Mouse (Mus musculus) intestine, embryonic 14.5 days (tissue): ENCODE results near the gene Trim67. TPM values are rescaled to one million over a fixed set of nuclear protein-coding genes. Genes with fewer than 3 reads are reported as not detected.
"Not testable (repeated sequence)": the region's sequence is repeated elsewhere in the genome, so short reads cannot be mapped to it uniquely, and the experiment has no call there.

ENCODE experiments used
- ATAC-seq: fragments of 200-750 bp; cut with Nextera tagmentation; replicated peaks from 2 replicates; pipeline ENCODE4 v1.8.0; 2017; ENCODE audit warnings: low read depth, moderate number of reproducible peaks, moderate TSS enrichment, moderate library complexity; ENCODE audit not compliant: low FRiP score, low TSS enrichment
- DNase-seq: peaks from one replicate; pipeline ENCODE4 v3.0.0-alpha.2; 2018; ENCODE audit warnings: low spot score
- H3K27ac ChIP-seq: fragments of 300-500 bp; sonication (generic); 2 replicates; pipeline ENCODE4 v1.5.1; 2014; ENCODE audit warnings: low read depth, mild to moderate bottlenecking, control low read depth
- H3K27me3 ChIP-seq: fragments of 300-500 bp; sonication (generic); replicated peaks from 2 replicates; pipeline ENCODE4 v1.6.1; 2014; ENCODE audit warnings: low read length, control low read depth; ENCODE audit not compliant: control insufficient read depth, insufficient read depth
- H3K36me3 ChIP-seq: fragments of 300-500 bp; sonication (generic); 2 replicates; pipeline ENCODE4 v1.6.1; 2014; ENCODE audit warnings: low read length, control low read depth; ENCODE audit not compliant: control insufficient read depth, insufficient read depth
- H3K4me1 ChIP-seq: fragments of 300-500 bp; sonication (generic); replicated peaks from 2 replicates; pipeline ENCODE4 v1.6.1; 2014; ENCODE audit warnings: low read length, control low read depth, mixed read lengths; ENCODE audit not compliant: control insufficient read depth, insufficient read depth
- H3K4me2 ChIP-seq: fragments of 300-500 bp; sonication (generic); 2 replicates; pipeline ENCODE4 v1.6.1; 2014; ENCODE audit warnings: low read length
- H3K4me3 ChIP-seq: fragments of 300-500 bp; sonication (generic); 2 replicates; pipeline ENCODE4 v1.5.1; 2014; ENCODE audit warnings: low read depth, low read length, control low read depth, mixed read lengths
- H3K9ac ChIP-seq: fragments of 300-500 bp; sonication (generic); 2 replicates; pipeline ENCODE4 v1.6.1; 2014; ENCODE audit warnings: mild to moderate bottlenecking, low read length
- H3K9me3 ChIP-seq: fragments of 300-500 bp; sonication (generic); 2 replicates; pipeline ENCODE4 v1.6.1; 2016; ENCODE audit warnings: low read length, control low read depth; ENCODE audit not compliant: control insufficient read depth
- WGBS: fragments of 180-500 bp; shearing (Covaris S2); extraction: QIAGEN DNeasy Blood & Tissue Kit; methylation state at CpG from one replicate; pipeline ENCODE4 v1.1.7; 2014; 5-methylcytosine and 5-hydroxymethylcytosine counted together
- polyA plus RNA-seq: library from polyadenylated mRNA; unstranded; fragments of >200 nt; fragmentation: Nextera tagmentation; extraction: Ambion mirVana; gene quantifications from 2 replicates; pipeline ENCODE4 v1.2.1, GENCODE M21; 2014

Trim67 gene
- polyA plus RNA-seq, 1 experiment from 2014 or later: 1.2 TPM

DNA sequence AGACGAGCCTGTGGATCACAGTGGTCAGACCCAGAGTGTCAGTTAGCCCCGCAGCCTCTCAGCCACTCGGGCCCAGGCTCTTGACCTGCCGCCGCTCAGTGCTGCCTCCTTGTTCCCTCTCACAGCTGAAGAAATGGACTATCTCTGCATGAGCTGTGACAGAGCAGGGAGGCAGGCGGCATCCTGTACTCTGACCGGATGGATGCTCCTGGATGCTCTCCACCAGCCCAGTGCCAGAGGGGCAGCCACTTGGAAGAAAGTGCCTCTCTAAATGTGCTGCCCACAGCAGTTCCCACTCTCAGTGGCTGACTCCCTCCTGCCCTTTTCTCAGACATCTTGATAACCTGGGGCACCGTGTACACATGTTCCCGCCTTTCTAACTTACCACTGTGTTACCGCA, 48.9 kb downstream of the Trim67 start:
- DNase-seq: no peak
- WGBS: 88% methylated on average over 10 of the region's 10 CpGs

DNA sequence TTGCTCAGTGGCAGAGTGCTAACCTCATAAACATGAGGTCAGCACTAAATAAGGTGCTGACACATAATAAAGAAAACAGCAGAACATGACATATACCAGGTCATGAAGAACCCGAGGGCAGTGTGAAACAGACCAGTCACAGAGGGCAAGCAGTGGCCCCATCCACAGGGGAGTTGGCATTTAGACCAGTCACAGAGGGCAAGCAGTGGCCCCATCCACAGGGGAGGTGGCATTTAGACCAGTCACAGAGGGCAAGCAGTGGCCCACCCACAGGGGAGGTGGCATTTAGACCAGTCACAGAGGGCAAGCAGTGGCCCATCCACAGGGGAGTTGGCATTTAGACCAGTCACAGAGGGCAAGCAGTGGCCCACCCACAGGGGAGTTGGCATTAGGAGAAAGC, 50.0 kb downstream of the Trim67 start:
- H3K36me3 ChIP-seq: peaks cover 53% of the 10 kb centered on the region

More for the DNA sequence above, 48.9 kb downstream of the Trim67 start:
- no peak overlapping the region for H3K27ac ChIP-seq
- H3K27me3 ChIP-seq: no peaks in the 10 kb centered on the region
- H3K4me2 ChIP-seq: no peak overlapping the region
- no peak for ATAC-seq
- H3K4me1 ChIP-seq: no peaks in the 10 kb centered on the region
- H3K9ac ChIP-seq: no peak overlapping the region
- no peaks in the 10 kb centered on the region for H3K9me3 ChIP-seq
- H3K36me3 ChIP-seq: peaks cover 54% of the 10 kb centered on the region
- no peak overlapping the region for H3K4me3 ChIP-seq

DNA sequence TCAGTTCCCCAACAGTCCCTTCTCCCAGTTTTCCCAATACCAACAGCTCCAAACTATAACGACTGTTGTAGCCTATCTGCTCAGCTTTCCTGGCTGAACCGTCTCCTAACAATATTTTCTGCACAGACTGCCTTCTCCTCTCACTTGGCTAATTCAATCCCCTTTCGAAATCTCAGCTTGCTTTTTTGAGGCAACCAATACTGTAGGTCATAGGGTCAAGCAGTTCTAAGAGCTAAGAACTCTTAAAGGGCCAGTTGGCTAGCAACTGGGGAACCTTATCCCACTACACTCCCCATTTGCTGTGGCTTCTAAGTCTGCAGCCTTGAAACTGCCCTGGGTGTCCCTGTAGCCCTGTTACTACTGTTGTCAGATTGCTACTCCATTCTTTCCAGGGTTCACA, 52.2 kb downstream of the Trim67 start:
- Histone ChIP-seq H3K27me3 (no peaks in the 10 kb centered on the region), H3K9ac (no peak overlapping the region), H3K36me3 (peaks cover 31% of the 10 kb centered on the region), H3K4me2 (no peak overlapping the region), H3K4me3 (no peak overlapping the region), H3K4me1 (no peaks in the 10 kb centered on the region), H3K27ac (no peak overlapping the region), H3K9me3 (no peaks in the 10 kb centered on the region)
- DNase-seq: no peak
- 65% methylated on average over 3 of the region's 3 CpGs for WGBS
- ATAC-seq: no peak

More for the DNA sequence above, 50.0 kb downstream of the Trim67 start:
- not testable (repeated sequence) for H3K4me2 ChIP-seq, H3K9ac ChIP-seq, H3K9me3 ChIP-seq, ATAC-seq, H3K27me3 ChIP-seq, H3K4me1 ChIP-seq, H3K4me3 ChIP-seq, DNase-seq, H3K27ac ChIP-seq
- 58% methylated on average over 1 of the region's 1 CpGs for WGBS

DNA sequence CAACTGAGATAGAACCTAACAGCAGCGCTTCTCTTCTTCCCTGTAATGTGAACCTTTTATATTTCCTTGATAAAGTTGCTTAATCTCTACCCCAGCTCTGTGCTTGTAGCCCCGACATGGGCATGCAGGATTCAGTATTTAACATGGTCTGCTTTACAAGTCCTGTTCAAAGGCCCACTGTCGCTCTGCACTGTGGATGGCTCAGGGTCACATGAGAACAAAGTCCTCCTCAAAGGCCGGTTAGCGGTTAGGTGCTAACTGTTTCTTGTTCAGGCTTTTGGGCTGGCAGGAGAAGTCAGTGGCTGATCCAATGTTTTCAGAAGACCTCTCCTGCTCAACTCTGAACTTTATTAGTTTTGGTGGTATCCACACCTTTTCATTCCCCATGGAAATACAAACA, 52.7 kb downstream of the Trim67 start:
- no peak overlapping the region for H3K9ac ChIP-seq
- H3K4me1 ChIP-seq: no peaks in the 10 kb centered on the region
- no peak overlapping the region for H3K27ac ChIP-seq
- H3K36me3 ChIP-seq: peaks cover 27% of the 10 kb centered on the region
- 80% methylated on average over 5 of the region's 5 CpGs for WGBS
- H3K4me2 ChIP-seq: no peak overlapping the region
- DNase-seq (no peak), ATAC-seq (no peak)
- no peaks in the 10 kb centered on the region for H3K9me3 ChIP-seq
- no peak overlapping the region for H3K4me3 ChIP-seq
- no peaks in the 10 kb centered on the region for H3K27me3 ChIP-seq

DNA sequence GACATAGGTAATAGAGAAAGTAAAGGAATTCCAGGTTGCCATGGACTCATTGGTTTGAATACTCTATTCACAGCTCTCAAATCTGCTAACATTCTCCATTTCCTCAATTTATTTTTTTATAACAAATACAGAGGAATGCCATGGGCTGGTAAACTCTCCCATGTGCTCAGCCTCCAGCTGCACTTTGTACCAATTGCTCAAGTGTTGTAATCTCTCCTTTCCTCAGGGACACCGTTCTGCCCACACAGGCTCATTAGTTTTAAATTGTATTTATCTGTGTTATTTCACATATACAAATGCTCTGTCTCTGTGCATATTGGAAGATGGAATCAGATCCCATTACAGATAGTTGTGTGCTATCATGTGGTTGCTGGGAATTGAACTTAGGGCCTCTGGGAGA, 60.6 kb downstream of the Trim67 start:
- Histone ChIP-seq H3K9me3 (peaks cover 50% of the 10 kb centered on the region), H3K4me2 (no peak overlapping the region), H3K27me3 (no peaks in the 10 kb centered on the region), H3K9ac (no peak overlapping the region), H3K36me3 (peaks cover 59% of the 10 kb centered on the region), H3K4me3 (no peak overlapping the region), H3K27ac (no peak overlapping the region), H3K4me1 (no peaks in the 10 kb centered on the region)
- ATAC-seq (no peak), DNase-seq (no peak)
- 95% methylated on average over 1 of the region's 1 CpGs for WGBS

DNA sequence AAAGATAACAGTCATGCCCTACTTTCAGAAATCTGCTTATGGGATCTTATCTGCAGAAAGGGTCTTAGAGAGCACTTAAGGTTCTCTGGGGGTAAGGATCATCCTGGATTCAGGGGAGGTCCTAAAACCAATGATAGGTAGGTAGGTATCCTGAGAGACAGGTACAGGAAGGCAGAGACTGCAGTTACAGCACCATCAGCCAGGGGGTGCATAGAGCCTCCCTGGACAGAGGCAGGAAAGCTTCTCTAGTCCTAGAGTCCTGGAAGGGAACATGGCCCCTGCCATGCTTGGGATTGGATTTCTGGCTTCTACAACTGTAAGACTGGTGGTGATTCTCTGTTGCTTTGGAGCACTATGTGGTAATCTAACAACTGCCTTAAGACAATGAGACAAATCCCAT, 66.6 kb downstream of the Trim67 start:
- Histone ChIP-seq H3K9me3 (peaks cover 29% of the 10 kb centered on the region), H3K4me1 (peaks cover 11% of the 10 kb centered on the region), H3K4me2 (no peak overlapping the region), H3K9ac (no peak overlapping the region), H3K36me3 (peaks cover 65% of the 10 kb centered on the region), H3K27me3 (no peaks in the 10 kb centered on the region), H3K4me3 (no peak overlapping the region), H3K27ac (no peak overlapping the region)
- no peak for ATAC-seq
- no peak for DNase-seq

DNA sequence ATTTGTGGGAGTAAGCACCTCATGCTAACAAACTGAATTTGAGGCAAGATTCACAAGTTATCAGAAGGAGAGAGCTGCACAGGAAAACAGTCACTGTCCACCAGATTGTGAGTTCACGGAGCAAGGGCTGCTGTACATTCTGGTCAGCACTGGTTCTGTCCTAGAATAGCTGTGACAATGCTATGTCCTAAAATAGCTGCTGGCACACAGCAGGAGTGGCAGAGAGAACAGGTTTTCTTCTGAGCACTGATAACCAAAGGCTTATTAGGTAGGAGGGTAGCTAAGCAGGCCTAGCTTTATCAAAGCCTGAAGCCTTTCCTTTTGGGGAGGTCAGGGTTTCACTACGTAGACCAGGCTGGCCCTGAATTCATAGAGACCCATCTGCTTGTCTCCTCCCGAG, 67.3 kb downstream of the Trim67 start:
- no peak overlapping the region for H3K4me3 ChIP-seq
- peaks cover 58% of the 10 kb centered on the region for H3K36me3 ChIP-seq
- WGBS: 92% methylated on average over 3 of the region's 3 CpGs
- H3K9me3 ChIP-seq: peaks cover 22% of the 10 kb centered on the region
- no peak overlapping the region for H3K27ac ChIP-seq
- ATAC-seq (no peak), DNase-seq (no peak)
- no peak overlapping the region for H3K9ac ChIP-seq
- peaks cover 11% of the 10 kb centered on the region for H3K4me1 ChIP-seq
- no peaks in the 10 kb centered on the region for H3K27me3 ChIP-seq
- no peak overlapping the region for H3K4me2 ChIP-seq

DNA sequence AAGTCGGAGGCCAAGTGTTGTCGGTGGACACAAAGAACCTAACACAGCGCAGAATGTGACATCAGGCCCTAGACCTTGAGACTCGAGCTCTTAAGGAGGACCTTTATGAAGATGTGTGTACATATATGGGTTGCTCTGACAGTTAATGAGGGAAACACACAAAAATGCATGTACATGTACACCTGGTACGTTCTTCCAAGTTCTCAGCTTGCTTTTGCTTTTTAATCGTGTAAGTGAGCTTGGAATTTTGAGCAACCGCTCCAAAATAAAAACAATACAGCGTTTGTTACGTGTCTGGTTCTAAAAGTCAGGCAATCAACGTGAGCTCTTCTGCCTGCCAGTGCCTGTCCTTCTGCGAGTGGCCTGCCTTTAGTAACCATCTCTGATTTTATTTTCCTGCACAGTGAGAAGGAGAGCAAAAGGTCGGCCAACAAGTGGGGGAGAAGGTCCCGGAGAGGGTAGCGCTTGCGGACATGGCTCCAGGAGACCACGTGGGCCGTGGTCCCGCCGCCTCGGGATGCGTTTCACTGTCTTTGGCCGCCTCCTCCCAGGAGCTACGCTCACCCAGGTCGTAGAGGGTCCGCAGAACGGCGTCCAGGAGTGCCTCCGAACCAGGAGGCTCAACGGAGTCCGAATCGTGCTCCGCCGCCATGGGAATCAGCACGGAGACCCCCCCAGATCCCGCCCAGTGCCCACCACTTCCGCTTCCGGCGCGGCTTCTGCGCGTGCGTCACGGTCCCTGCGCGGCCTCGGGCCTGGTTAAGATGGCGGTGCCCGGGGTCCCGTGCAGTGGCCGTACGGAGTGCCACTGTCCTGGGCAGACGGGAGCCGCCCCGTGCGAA, 69.7 kb downstream of the Trim67 start, which contains the start of the genes Gnpat and 2810004N23Rik:
Gene Gnpat (plus strand): TSS at position 713 of the 842 bp plus-strand sequence.
Gene 2810004N23Rik (minus strand): TSS at position 800 of the 842 bp plus-strand sequence.
- peak; percentile 98 for DNase-seq
- Histone ChIP-seq H3K9me3 (peaks cover 2% of the 10 kb centered on the region; the same call in 1 of the 2 replicates), H3K4me3 (peak within 1 kb of the TSS; percentile 96), H3K9ac (peak within 1 kb of the TSS; percentile 97), H3K27me3 (no peaks in the 10 kb centered on the region), H3K36me3 (peaks cover 36% of the 10 kb centered on the region), H3K4me1 (peaks cover 11% of the 10 kb centered on the region), H3K27ac (peak within 1 kb of the TSS; percentile 92), H3K4me2 (peak within 1 kb of the TSS; percentile 71)
- WGBS: 2% methylated on average over 55 of the region's 55 CpGs
- ATAC-seq: peak; percentile 97
